16 mouse cellular contexts compared by ENCODE assay signal in genomic region chr9:79889132-79889531, GRCm38 (mm10).
A peak's percentile ranks its signal among the peaks of the same experiment; 100 is the strongest.
DNase-seq lines count a peak whose midpoint lies in the region; ATAC-seq and TF ChIP-seq lines count a peak whose summit lies in the region.
"Had no signal": no experiment of that assay in that cellular context is flagged by ENCODE, and none has a peak within 500 bp of the region (broad histone marks: within the 10 kb centered on the region; RNA-seq: fewer than 3 reads in every experiment).

No protein-coding gene starts in this region.

- WGBS in intestine, postnatal 0 days, result 82% methylated on average over 6 of the region's 6 CpGs
- 87% methylated on average over 6 of the region's 6 CpGs for WGBS in intestine, embryonic 16.5 days
- 91% methylated on average over 6 of the region's 6 CpGs for WGBS in lung, postnatal 0 days

- H3K27ac ChIP-seq in intestine, postnatal 0 days (ENCODE audit: low read depth, low read length), result no peak overlapping the region
- no peak overlapping the region for H3K27ac ChIP-seq in intestine, embryonic 16.5 days (ENCODE audit: low read length)
- no peak overlapping the region for H3K27ac ChIP-seq in lung, postnatal 0 days (ENCODE audit: low read length)
- H3K27ac ChIP-seq: heart, embryonic 10.5 days; hindbrain, embryonic 12.5 days; neural tube, embryonic 12.5 days had no signal

- no peak overlapping the region for H3K4me2 ChIP-seq in intestine, postnatal 0 days (replicated peaks; ENCODE audit: low read depth)
- H3K4me2 ChIP-seq in intestine, embryonic 16.5 days (ENCODE audit: low read depth, low read length), result no peak overlapping the region
- no peak overlapping the region for H3K4me2 ChIP-seq in lung, postnatal 0 days (replicated peaks; ENCODE audit: low read depth, low read length)
- H3K4me2 ChIP-seq: hindbrain, embryonic 12.5 days; neural tube, embryonic 12.5 days had no signal

- no peak for ATAC-seq in CD4-positive, CD25-positive, alpha-beta regulatory T cell, adult 4 months
- 0 out of 2 replicates have a peak, but pooled peaks have one; percentile 13 for ATAC-seq in intestine, postnatal 0 days
- ATAC-seq in intestine, embryonic 16.5 days, result no peak
- ATAC-seq in lung, postnatal 0 days, result no peak
- ATAC-seq: activated CD4-positive, CD25-positive, alpha-beta regulatory T cell, adult 4 months had no signal

- no peak overlapping the region for H3K4me3 ChIP-seq in intestine, postnatal 0 days (ENCODE audit: low read depth, low read length)
- no peak overlapping the region for H3K4me3 ChIP-seq in intestine, embryonic 16.5 days (ENCODE audit: low read length)
- no peak overlapping the region for H3K4me3 ChIP-seq in lung, postnatal 0 days (ENCODE audit: low read depth, low read length)
- H3K4me3 ChIP-seq: heart, embryonic 10.5 days; hindbrain, embryonic 12.5 days; megakaryocyte, embryonic 14.5 days; neural tube, embryonic 12.5 days had no signal

- H3K9me3 ChIP-seq in intestine, postnatal 0 days (ENCODE audit: control insufficient read depth), result no peaks in the 10 kb centered on the region
- H3K9me3 ChIP-seq in intestine, embryonic 16.5 days (ENCODE audit: control insufficient read depth, low read length), result no peaks in the 10 kb centered on the region
- H3K9me3 ChIP-seq in lung, postnatal 0 days (ENCODE audit: low read length), result no peaks in the 10 kb centered on the region
- H3K9me3 ChIP-seq: heart, embryonic 10.5 days; hindbrain, embryonic 12.5 days; megakaryocyte, embryonic 14.5 days; neural tube, embryonic 12.5 days had no signal

- H3K4me1 ChIP-seq in intestine, postnatal 0 days (replicated peaks; ENCODE audit: control insufficient read depth, insufficient read depth, low read length), result no peaks in the 10 kb centered on the region
- no peaks in the 10 kb centered on the region for H3K4me1 ChIP-seq in intestine, embryonic 16.5 days (ENCODE audit: control insufficient read depth, insufficient read depth, low read length)
- H3K4me1 ChIP-seq in lung, postnatal 0 days (ENCODE audit: insufficient read depth, low read depth, low read length), result no peaks in the 10 kb centered on the region
- H3K4me1 ChIP-seq: megakaryocyte, embryonic 14.5 days had no signal

- no peaks in the 10 kb centered on the region for H3K27me3 ChIP-seq in intestine, postnatal 0 days (replicated peaks; ENCODE audit: control insufficient read depth, insufficient read depth, low read length)
- no peaks in the 10 kb centered on the region for H3K27me3 ChIP-seq in intestine, embryonic 16.5 days (replicated peaks; ENCODE audit: control insufficient read depth, insufficient read depth, low read length)
- no peaks in the 10 kb centered on the region for H3K27me3 ChIP-seq in lung, postnatal 0 days (replicated peaks; ENCODE audit: insufficient read depth, low read length)
- H3K27me3 ChIP-seq: hindbrain, embryonic 12.5 days; neural tube, embryonic 12.5 days had no signal

- TF ChIP-seq EP300 in lung, postnatal 0 days (IDR thresholded peaks at IDR 0.05), result no peak

- no peak overlapping the region for H3K9ac ChIP-seq in intestine, postnatal 0 days (ENCODE audit: low read depth, low read length)
- H3K9ac ChIP-seq in intestine, embryonic 16.5 days (ENCODE audit: low read depth, low read length), result no peak overlapping the region
- no peak overlapping the region for H3K9ac ChIP-seq in lung, postnatal 0 days (replicated peaks; ENCODE audit: low read depth)
- H3K9ac ChIP-seq: hindbrain, embryonic 12.5 days; neural tube, embryonic 12.5 days had no signal

- peak; percentile 47 for TF ChIP-seq CTCF in intestine, postnatal 0 days (IDR thresholded peaks at IDR 0.05; ENCODE audit: low read depth)
- TF ChIP-seq CTCF in lung, postnatal 0 days (IDR thresholded peaks at IDR 0.05), result peak; percentile 51

- peak; percentile 3 for DNase-seq in CD4-positive, CD25-positive, alpha-beta regulatory T cell, adult 2 months (ENCODE audit: low read depth, low spot score)
- DNase-seq in lung, postnatal 0 days (ENCODE audit: low spot score), result no peak
- no peak for DNase-seq in lung, postnatal 25 days (ENCODE audit: low spot score)
- peak; percentile 26 for DNase-seq in induced T-regulatory cell, adult 2 months (ENCODE audit: low read depth)
- no peak for DNase-seq in right cerebral cortex, postnatal 4 days
- DNase-seq: cerebellum, adult 2 months; kidney, postnatal 14 days; thymus, adult 18-20 months had no signal

- H3K36me3 ChIP-seq in intestine, postnatal 0 days (ENCODE audit: control insufficient read depth, insufficient read depth), result no peaks in the 10 kb centered on the region
- no peaks in the 10 kb centered on the region for H3K36me3 ChIP-seq in intestine, embryonic 16.5 days (ENCODE audit: control insufficient read depth, insufficient read depth, low read length)
- no peaks in the 10 kb centered on the region for H3K36me3 ChIP-seq in lung, postnatal 0 days (ENCODE audit: insufficient read depth, low read length)
- H3K36me3 ChIP-seq: heart, embryonic 10.5 days; hindbrain, embryonic 12.5 days; neural tube, embryonic 12.5 days had no signal

Comparison
In these comparisons a context has a peak if more than half of its experiments do, and no peak if none do; other contexts are left out.
1. DNase-seq: peak in CD4-positive, CD25-positive, alpha-beta regulatory T cell, adult 2 months (single experiment) and induced T-regulatory cell, adult 2 months (single experiment); none in lung, postnatal 0 days (single experiment), lung, postnatal 25 days (single experiment) and right cerebral cortex, postnatal 4 days (single experiment).